Mouse (Mus musculus) liver, postnatal 0 days (tissue): ENCODE measurements around the gene Slc41a3. TPM values are rescaled to one million over a fixed set of nuclear protein-coding genes. Genes with fewer than 3 reads are reported as not detected.
A peak's percentile ranks its signal among the peaks of the same experiment; 100 is the strongest.

Experiments used
- ATAC-seq: fragments of 200-750 bp; cut with Nextera tagmentation; 2 replicates; pipeline ENCODE4 v1.8.0; 2017; ENCODE audit warnings: mild to moderate bottlenecking, moderate library complexity
- DNase-seq: peaks from one replicate; pipeline ENCODE4 v3.0.0-alpha.2; 2016
- H3K27ac ChIP-seq: fragments of 300-500 bp; sonication (generic); 2 replicates; pipeline ENCODE4 v1.5.1; 2014; ENCODE audit warnings: antibody characterized with exemption, moderate library complexity, mild to moderate bottlenecking, low read depth
- H3K27me3 ChIP-seq: fragments of 300-500 bp; sonication (generic); 2 replicates; pipeline ENCODE4 v1.6.1; 2014; ENCODE audit warnings: low read length, control low read depth, mixed read lengths; ENCODE audit not compliant: insufficient read depth
- H3K36me3 ChIP-seq: fragments of 300-500 bp; sonication (generic); replicated peaks from 2 replicates; pipeline ENCODE4 v1.6.1; 2014; ENCODE audit warnings: mild to moderate bottlenecking, control low read depth, low read length, moderate library complexity, mixed read lengths; ENCODE audit not compliant: insufficient read depth
- H3K4me1 ChIP-seq: fragments of 300-500 bp; sonication (generic); 2 replicates; pipeline ENCODE4 v1.6.1; 2014; ENCODE audit warnings: antibody characterized with exemption, mild to moderate bottlenecking, control low read depth; ENCODE audit not compliant: insufficient read depth
- H3K4me2 ChIP-seq: fragments of 300-500 bp; sonication (generic); 2 replicates; pipeline ENCODE4 v1.6.1; 2014; ENCODE audit warnings: low read depth, mild to moderate bottlenecking, low read length, moderate library complexity, mixed read lengths
- H3K4me3 ChIP-seq: fragments of 300-500 bp; sonication (generic); 2 replicates; pipeline ENCODE4 v1.5.1; 2014; ENCODE audit warnings: low read depth, low read length
- H3K9ac ChIP-seq: fragments of 300-500 bp; sonication (generic); replicated peaks from 2 replicates; pipeline ENCODE4 v1.6.1; 2014; ENCODE audit warnings: mild to moderate bottlenecking, moderate library complexity
- H3K9me3 ChIP-seq: fragments of 300-500 bp; sonication (generic); 2 replicates; pipeline ENCODE4 v1.6.1; 2016; ENCODE audit warnings: mild to moderate bottlenecking, control low read depth, low read length, mixed read lengths
- CTCF ChIP-seq: sonication (generic); IDR thresholded peaks from 2 replicates; pipeline ENCODE4 v1.5.1; 2016; ENCODE audit warnings: antibody characterized with exemption, low read depth
- EP300 ChIP-seq: IDR thresholded peaks from 2 replicates; pipeline ENCODE4 v1.6.1; 2016; ENCODE audit warnings: antibody characterized with exemption, low read depth, mild to moderate bottlenecking
- WGBS: fragments of 180-500 bp; shearing (Covaris S2); extraction: QIAGEN DNeasy Blood & Tissue Kit; methylation state at CpG from one replicate; pipeline ENCODE4 v1.1.7; 2014; ENCODE audit not compliant: insufficient replicate concordance; 5-methylcytosine and 5-hydroxymethylcytosine counted together
- polyA plus RNA-seq: library from polyadenylated mRNA; unstranded; fragments of >200 nt; fragmentation: Nextera tagmentation; extraction: Ambion mirVana; gene quantifications from 2 replicates; pipeline ENCODE4 v1.2.1, GENCODE M21; 2015

Slc41a3 gene
- polyA plus RNA-seq, 1 experiment from 2014 or later = 23.4 TPM

DNA sequence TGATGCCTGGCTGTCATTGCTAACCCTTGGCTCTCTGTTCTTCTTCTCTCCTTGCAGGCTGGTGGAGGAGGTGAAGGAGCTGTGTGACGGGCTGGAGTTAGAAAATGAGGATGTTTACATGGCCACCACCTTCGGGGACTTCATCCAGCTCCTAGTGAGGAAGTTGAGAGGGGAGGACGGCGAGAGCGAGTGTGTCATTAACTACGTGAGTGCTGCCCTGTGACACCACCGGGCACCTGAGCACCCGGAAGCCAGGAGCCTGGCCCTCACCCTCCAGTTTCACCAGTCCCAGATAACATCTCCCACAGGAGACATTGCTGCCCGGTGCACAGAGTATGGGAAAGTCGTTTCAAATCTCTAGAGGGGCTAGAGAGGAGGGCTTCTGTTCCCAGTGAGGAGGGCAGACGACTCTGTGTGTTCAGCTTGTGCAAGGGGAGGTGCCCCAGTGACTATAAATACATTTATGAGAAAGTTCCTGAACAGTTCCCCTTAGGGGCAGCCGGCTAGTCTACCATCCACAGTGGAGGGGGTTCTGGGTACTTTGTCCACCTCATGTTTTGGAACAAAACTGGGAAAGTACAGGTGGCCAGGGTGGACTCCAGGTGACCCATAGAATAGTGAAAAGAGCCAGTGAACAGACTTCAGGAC, 34.7 kb upstream of the Slc41a3 start:
- H3K27ac ChIP-seq = no peak overlapping the region
- no peaks in the 10 kb centered on the region for H3K27me3 ChIP-seq
- no peak overlapping the region for H3K4me3 ChIP-seq
- WGBS = 29% methylated on average over 12 of the region's 12 CpGs
- H3K4me2 ChIP-seq = no peak overlapping the region
- H3K36me3 ChIP-seq = peaks cover 27% of the 10 kb centered on the region
- no peaks in the 10 kb centered on the region for H3K9me3 ChIP-seq
- no peak for ATAC-seq
- no peak for TF ChIP-seq CTCF
- no peak for TF ChIP-seq EP300
- no peak overlapping the region for H3K9ac ChIP-seq
- no peak for DNase-seq
- H3K4me1 ChIP-seq = no peaks in the 10 kb centered on the region

DNA sequence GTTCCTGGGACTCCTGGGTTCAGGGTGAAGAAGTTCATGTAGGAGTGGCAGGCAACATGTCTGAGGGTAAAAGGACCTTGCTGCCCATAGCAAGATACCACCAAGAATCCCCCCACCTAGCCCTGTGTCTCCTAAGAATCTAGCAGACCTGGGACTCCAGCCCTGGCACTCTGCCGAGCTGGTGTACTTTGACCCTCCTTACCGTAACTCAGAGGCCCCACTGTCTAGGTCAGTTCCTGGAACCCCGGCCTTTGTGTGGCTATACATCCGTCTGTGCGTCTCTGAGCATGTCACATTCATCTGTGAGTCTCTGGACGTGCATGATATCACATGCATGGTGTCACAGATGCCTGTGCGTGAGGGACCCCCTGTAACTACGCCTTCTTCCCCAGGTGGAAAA, 34.1 kb upstream of the Slc41a3 start:
- no peak for ATAC-seq
- Histone ChIP-seq H3K4me2 (no peak overlapping the region), H3K36me3 (peaks cover 23% of the 10 kb centered on the region), H3K4me1 (no peaks in the 10 kb centered on the region), H3K27ac (no peak overlapping the region), H3K4me3 (no peak overlapping the region), H3K9ac (no peak overlapping the region), H3K27me3 (no peaks in the 10 kb centered on the region), H3K9me3 (no peaks in the 10 kb centered on the region)
- no peak for TF ChIP-seq CTCF
- TF ChIP-seq EP300 = no peak
- WGBS = 69% methylated on average over 8 of the region's 8 CpGs
- DNase-seq = no peak

DNA sequence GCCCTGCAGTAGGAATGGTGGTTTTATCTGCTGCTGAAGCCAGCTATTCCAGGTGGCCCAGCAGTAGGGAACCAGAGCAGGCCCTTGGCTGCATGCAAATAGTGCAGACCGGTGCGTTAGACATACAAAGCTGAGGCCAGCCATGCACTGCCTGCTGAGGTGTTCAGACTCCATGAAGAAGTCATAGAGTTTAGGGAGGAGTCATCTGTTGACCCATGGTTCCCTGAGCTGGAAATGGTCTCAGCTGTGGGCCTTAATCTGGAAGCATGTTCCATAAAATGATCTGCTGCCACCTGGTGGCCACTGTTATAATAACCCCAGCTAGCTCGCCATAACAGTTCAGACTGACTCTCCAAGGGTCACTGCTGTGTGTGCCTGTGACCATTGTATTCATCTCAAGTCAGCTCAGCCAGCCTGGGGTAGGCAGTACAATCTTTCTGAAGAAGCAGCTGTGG, 29.2 kb upstream of the Slc41a3 start:
- TF ChIP-seq CTCF (peak; percentile 85), EP300 (no peak)
- H3K4me2 ChIP-seq = no peak overlapping the region
- no peak overlapping the region for H3K9ac ChIP-seq
- no peaks in the 10 kb centered on the region for H3K27me3 ChIP-seq
- no peak overlapping the region for H3K27ac ChIP-seq
- DNase-seq (peak; percentile 81), ATAC-seq (peak; percentile 12)
- H3K4me3 ChIP-seq = no peak overlapping the region
- peaks cover 13% of the 10 kb centered on the region for H3K36me3 ChIP-seq
- H3K9me3 ChIP-seq = no peaks in the 10 kb centered on the region
- H3K4me1 ChIP-seq = 0 out of 2 replicates have a peak, but pooled peaks cover 3% of the 10 kb centered on the region
- 34% methylated on average over 3 of the region's 3 CpGs for WGBS

DNA sequence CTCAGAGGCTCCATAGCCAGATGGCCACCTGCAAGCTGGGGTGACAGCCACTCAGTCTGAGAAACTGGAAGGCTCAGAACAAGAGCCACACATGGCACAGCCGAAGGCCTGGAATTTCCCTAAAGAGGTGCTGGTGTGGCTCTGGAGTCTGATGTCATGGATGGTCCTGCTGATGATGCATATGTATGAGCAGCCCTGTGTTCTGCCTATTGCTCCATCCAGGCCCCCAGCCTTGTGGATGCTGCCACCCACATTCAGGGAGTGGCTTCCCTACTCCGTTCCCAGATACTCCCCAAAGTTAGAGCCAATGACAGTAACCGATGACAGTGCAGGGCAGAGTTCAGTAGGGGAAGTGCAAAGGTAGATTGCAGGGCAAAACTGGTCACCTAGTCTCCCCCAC, 26.4 kb upstream of the Slc41a3 start:
- peak; percentile 65 for DNase-seq
- no peaks in the 10 kb centered on the region for H3K9me3 ChIP-seq
- H3K4me3 ChIP-seq = no peak overlapping the region
- no peaks in the 10 kb centered on the region for H3K27me3 ChIP-seq
- H3K4me1 ChIP-seq = 0 out of 2 replicates have a peak, but pooled peaks cover 3% of the 10 kb centered on the region
- peak; percentile 93 for ATAC-seq
- 54% methylated on average over 3 of the region's 3 CpGs for WGBS
- TF ChIP-seq EP300 = peak; percentile 87
- no peak for TF ChIP-seq CTCF
- peaks cover 2% of the 10 kb centered on the region for H3K36me3 ChIP-seq
- peak overlapping the region; percentile 32 for H3K9ac ChIP-seq
- peak overlapping the region; percentile 69 for H3K27ac ChIP-seq
- H3K4me2 ChIP-seq = no peak overlapping the region

DNA sequence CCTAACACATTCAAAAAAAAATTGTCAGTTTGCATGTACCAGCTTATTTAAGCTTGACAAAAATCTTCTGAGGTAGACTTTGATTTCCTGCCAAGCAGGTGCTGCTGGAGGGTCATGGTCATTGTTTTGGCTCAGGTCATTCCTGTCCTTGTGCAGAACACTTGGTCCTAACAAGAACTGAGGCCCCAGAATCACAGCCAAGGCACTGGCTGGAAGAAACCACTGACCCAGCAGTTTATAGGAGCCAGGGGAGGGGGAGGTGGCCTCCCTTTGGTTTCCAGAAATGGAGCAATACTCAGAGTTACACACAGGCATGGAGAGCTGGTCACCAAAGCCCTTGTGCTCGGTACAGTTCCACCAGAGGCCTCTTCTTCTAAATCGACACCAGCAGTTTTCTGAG, 22.2 kb upstream of the Slc41a3 start:
- no peak for TF ChIP-seq CTCF
- TF ChIP-seq EP300 = no peak
- DNase-seq (no peak), ATAC-seq (no peak)
- no peaks in the 10 kb centered on the region for H3K27me3 ChIP-seq
- no peak overlapping the region for H3K9ac ChIP-seq
- no peak overlapping the region for H3K4me2 ChIP-seq
- WGBS = 72% methylated on average over 2 of the region's 2 CpGs
- H3K27ac ChIP-seq = no peak overlapping the region
- no peaks in the 10 kb centered on the region for H3K9me3 ChIP-seq
- 0 out of 2 replicates have a peak, but pooled peaks cover 3% of the 10 kb centered on the region for H3K4me1 ChIP-seq
- no peaks in the 10 kb centered on the region; the same call in 1 of the 2 replicates for H3K36me3 ChIP-seq
- H3K4me3 ChIP-seq = no peak overlapping the region

DNA sequence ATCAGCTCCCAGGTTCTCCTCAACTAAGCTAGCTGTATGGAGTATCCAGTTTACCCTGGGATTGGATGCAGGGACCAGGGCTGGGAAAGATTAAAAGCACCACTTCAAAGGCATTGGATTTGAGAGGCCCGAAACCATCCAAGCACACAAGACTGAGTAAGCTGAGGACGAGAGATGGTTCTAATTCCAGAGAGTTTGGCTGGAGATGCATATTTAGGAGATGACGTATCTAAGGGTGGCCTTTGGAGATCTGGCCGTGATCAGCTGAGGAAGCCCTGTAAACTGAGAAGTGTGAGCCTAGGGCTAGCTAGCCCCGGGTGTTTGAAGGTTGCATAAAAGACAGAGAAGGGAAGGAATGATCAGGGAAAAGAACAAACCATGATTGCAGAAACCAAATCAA, 16.4 kb upstream of the Slc41a3 start:
- H3K9me3 ChIP-seq = no peaks in the 10 kb centered on the region
- H3K4me2 ChIP-seq = no peak overlapping the region
- no peak overlapping the region for H3K27ac ChIP-seq
- DNase-seq (no peak), ATAC-seq (no peak)
- H3K4me1 ChIP-seq = no peaks in the 10 kb centered on the region
- TF ChIP-seq CTCF = no peak
- no peak for TF ChIP-seq EP300
- peaks cover 16% of the 10 kb centered on the region for H3K36me3 ChIP-seq
- no peaks in the 10 kb centered on the region for H3K27me3 ChIP-seq
- H3K4me3 ChIP-seq = no peak overlapping the region
- H3K9ac ChIP-seq = no peak overlapping the region
- 74% methylated on average over 5 of the region's 5 CpGs for WGBS
